Mouse (Mus musculus) liver, adult (tissue): ENCODE results near the gene Ckap2l.

ENCODE experiments used
- GATA4 ChIP-seq: IDR thresholded peaks from 2 replicates; pipeline ENCODE4 v1.6.1; 2014; ENCODE audit warnings: mild to moderate bottlenecking, low read length; ENCODE audit not compliant: insufficient replicate concordance

Gene Ckap2l

GRCm38 (mm10) chr2:129232023-129232422 is 65.0 kb downstream of the Ckap2l start:
- TF ChIP-seq GATA4: no peak

GRCm38 (mm10) chr2:129229316-129229715 is 67.7 kb downstream of the Ckap2l start:
- no peak for TF ChIP-seq GATA4

- no peak for TF ChIP-seq GATA4
Measured at GRCm38 (mm10) chr2:129228571-129228970, 68.4 kb downstream of the Ckap2l start.

- no peak for TF ChIP-seq GATA4
Measured at GRCm38 (mm10) chr2:129227709-129228108, 69.3 kb downstream of the Ckap2l start.

GRCm38 (mm10) chr2:129227011-129227529 is 69.9 kb downstream of the Ckap2l start:
- no peak for TF ChIP-seq GATA4

GRCm38 (mm10) chr2:129226296-129226851 is 70.6 kb downstream of the Ckap2l start:
- TF ChIP-seq GATA4: no peak

- TF ChIP-seq GATA4: no peak
Measured at GRCm38 (mm10) chr2:129225251-129225819, 71.7 kb downstream of the Ckap2l start.

GRCm38 (mm10) chr2:129224178-129224577 is 72.8 kb downstream of the Ckap2l start:
- TF ChIP-seq GATA4: no peak

- TF ChIP-seq GATA4: no peak
Measured at GRCm38 (mm10) chr2:129221097-129221632, 75.8 kb downstream of the Ckap2l start.

GRCm38 (mm10) chr2:129218537-129219105 is 78.4 kb downstream of the Ckap2l start:
- no peak for TF ChIP-seq GATA4
